Mouse (Mus musculus): ENCODE measurements at regions not wholly inside any gene's neighbourhood (a gene's known extent, or its start where the extent isn't known, plus 50 kb on each side); places are given as distances from the start of the nearest gene placed in this dataset.

DNA sequence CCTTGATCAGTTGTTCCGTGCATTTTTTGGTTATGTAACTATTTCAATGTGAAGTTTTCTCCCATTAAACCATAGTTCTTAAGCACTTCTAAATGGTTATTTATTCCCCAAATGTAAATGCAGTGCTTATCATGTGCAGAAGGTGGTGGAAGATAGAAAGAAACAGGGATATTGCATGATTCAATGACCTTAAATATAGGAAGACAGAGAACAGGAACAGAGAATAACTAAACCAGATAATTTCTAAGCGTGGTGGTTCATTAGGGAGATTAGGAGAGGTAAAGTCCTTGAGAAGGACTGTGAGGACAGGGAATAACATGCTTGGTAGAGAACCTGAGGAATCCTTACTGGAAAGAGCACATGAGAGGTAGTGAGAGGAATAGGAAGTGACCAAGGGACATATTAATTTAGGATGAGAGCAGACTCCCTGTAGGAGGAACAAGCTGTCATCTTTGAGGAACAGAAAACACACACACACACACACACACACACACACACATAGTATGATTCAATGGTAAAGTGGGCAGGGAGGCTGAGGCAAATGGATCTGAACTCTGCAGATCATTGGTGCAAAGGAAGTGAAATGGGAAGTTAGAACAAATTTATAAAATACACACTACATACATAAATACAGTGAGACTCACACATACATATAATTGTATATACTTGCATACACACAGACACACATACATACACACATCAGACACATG lies 143.4 kb upstream of the Chl1 start:
- DNase-seq (ENCODE audit: low spot score) (no peak), ATAC-seq (replicated peaks; ENCODE audit: low FRiP score, low read depth) (no peak)
- H3K36me3 ChIP-seq (ENCODE audit: insufficient read depth, low read length) = no peaks in the 10 kb centered on the region
- H3K4me2 ChIP-seq (ENCODE audit: low read length) = no peak overlapping the region
- H3K27me3 ChIP-seq (ENCODE audit: insufficient read depth, low read length) = no peaks in the 10 kb centered on the region
- H3K4me1 ChIP-seq (replicated peaks; ENCODE audit: insufficient read depth, low read length) = no peaks in the 10 kb centered on the region
- no peak overlapping the region for H3K9ac ChIP-seq (ENCODE audit: low read depth, low read length)
- no peak overlapping the region for H3K27ac ChIP-seq
- 79% methylated on average over 2 of the region's 2 CpGs for WGBS
- no peak for TF ChIP-seq CTCF (IDR thresholded peaks at IDR 0.05; ENCODE audit: low read depth)
- H3K9me3 ChIP-seq (replicated peaks; ENCODE audit: low read length) = no peaks in the 10 kb centered on the region
- no peak overlapping the region for H3K4me3 ChIP-seq (replicated peaks; ENCODE audit: low read depth, low read length)

DNA sequence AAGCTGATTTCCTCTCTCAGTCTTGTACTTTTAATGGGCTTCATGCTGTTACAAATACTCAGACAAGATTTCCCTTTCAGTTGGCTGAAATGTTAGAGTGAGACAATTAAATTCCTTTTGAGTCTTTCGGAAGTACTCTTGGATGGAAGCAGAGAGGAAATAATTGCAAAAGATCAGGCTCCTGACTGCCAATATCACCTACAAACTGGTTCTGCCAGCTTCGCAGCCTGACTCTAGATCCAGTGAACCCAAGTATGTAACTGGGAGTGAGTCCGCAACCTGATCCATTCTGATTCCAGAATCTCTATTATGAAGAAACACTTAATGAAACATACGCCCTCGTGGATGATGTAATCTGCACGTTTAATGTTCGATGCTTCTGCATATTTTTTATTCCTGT lies 135.4 kb upstream of the Chl1 start:
- no peak overlapping the region for H3K4me3 ChIP-seq (replicated peaks; ENCODE audit: low read depth, low read length)
- H3K36me3 ChIP-seq (ENCODE audit: insufficient read depth, low read length) = no peaks in the 10 kb centered on the region
- DNase-seq (ENCODE audit: low spot score) (no peak), ATAC-seq (replicated peaks; ENCODE audit: low FRiP score, low read depth) (no peak)
- TF ChIP-seq CTCF (IDR thresholded peaks at IDR 0.05; ENCODE audit: low read depth) = no peak
- no peak overlapping the region for H3K27ac ChIP-seq
- no peaks in the 10 kb centered on the region for H3K4me1 ChIP-seq (replicated peaks; ENCODE audit: insufficient read depth, low read length)
- 65% methylated on average over 7 of the region's 7 CpGs for WGBS
- no peaks in the 10 kb centered on the region for H3K9me3 ChIP-seq (replicated peaks; ENCODE audit: low read length)
- H3K27me3 ChIP-seq (ENCODE audit: insufficient read depth, low read length) = no peaks in the 10 kb centered on the region
- H3K4me2 ChIP-seq (ENCODE audit: low read length) = no peak overlapping the region
- no peak overlapping the region for H3K9ac ChIP-seq (ENCODE audit: low read depth, low read length)

DNA sequence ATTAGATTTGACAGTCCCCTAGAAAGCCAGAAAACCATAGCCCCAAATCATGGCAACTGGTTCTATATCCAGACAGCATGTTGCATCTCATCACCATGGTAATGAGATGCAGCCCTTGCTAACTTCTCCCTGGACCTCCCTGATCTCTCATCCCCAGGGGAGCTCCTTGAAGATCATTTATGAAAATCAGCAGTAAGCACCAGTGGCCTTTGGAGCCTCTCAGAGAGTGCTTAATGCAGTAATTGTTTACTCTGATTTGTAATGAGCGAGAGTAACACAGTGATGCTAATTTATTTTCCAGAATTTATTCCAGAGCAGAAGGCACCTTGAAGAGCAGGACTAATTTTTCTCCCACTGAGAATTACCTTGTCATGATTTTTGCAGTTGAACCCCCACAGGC lies 133.1 kb upstream of the Chl1 start:
- no peak overlapping the region for H3K9ac ChIP-seq (ENCODE audit: low read depth, low read length)
- TF ChIP-seq CTCF (IDR thresholded peaks at IDR 0.05; ENCODE audit: low read depth) = no peak

DNA sequence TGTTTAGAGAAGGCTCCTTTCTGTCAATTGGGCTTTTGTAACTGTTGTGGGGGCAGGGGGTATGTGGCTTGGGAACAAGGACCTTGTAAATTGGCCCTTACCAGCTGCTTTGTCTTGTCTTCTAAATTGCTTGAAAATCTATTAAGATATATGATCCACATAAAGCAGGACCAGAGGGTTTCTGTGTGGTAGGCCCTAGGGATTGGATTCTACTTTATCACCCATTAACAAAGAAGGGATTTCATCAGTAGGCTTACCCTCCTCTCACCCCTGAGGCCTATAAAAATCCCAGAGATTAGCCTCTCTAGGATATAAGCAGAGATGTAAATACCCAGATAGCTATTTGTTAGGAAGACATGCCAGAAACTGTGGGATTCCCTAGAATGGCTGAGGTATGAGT lies 132.3 kb upstream of the Chl1 start:
- no peak overlapping the region for H3K27ac ChIP-seq
- H3K4me1 ChIP-seq (replicated peaks; ENCODE audit: insufficient read depth, low read length) = no peaks in the 10 kb centered on the region
- H3K9me3 ChIP-seq (replicated peaks; ENCODE audit: low read length) = no peaks in the 10 kb centered on the region
- H3K4me3 ChIP-seq (replicated peaks; ENCODE audit: low read depth, low read length) = no peak overlapping the region
- no peak for ATAC-seq (replicated peaks; ENCODE audit: low FRiP score, low read depth)
- DNase-seq (ENCODE audit: low spot score) = no peak
- no peak for TF ChIP-seq CTCF (IDR thresholded peaks at IDR 0.05; ENCODE audit: low read depth)
- no peak overlapping the region for H3K9ac ChIP-seq (ENCODE audit: low read depth, low read length)
- H3K4me2 ChIP-seq (ENCODE audit: low read length) = no peak overlapping the region
- no peaks in the 10 kb centered on the region for H3K27me3 ChIP-seq (ENCODE audit: insufficient read depth, low read length)
- no peaks in the 10 kb centered on the region for H3K36me3 ChIP-seq (ENCODE audit: insufficient read depth, low read length)

More for the DNA sequence above, 133.1 kb upstream of the Chl1 start:
- Histone ChIP-seq H3K9me3 (replicated peaks; ENCODE audit: low read length) (no peaks in the 10 kb centered on the region), H3K4me2 (ENCODE audit: low read length) (no peak overlapping the region), H3K27ac (no peak overlapping the region), H3K4me3 (replicated peaks; ENCODE audit: low read depth, low read length) (no peak overlapping the region), H3K36me3 (ENCODE audit: insufficient read depth, low read length) (no peaks in the 10 kb centered on the region), H3K4me1 (replicated peaks; ENCODE audit: insufficient read depth, low read length) (no peaks in the 10 kb centered on the region), H3K27me3 (ENCODE audit: insufficient read depth, low read length) (no peaks in the 10 kb centered on the region)
- DNase-seq (ENCODE audit: low spot score) (no peak), ATAC-seq (replicated peaks; ENCODE audit: low FRiP score, low read depth) (no peak)
- 81% methylated on average over 1 of the region's 1 CpGs for WGBS

DNA sequence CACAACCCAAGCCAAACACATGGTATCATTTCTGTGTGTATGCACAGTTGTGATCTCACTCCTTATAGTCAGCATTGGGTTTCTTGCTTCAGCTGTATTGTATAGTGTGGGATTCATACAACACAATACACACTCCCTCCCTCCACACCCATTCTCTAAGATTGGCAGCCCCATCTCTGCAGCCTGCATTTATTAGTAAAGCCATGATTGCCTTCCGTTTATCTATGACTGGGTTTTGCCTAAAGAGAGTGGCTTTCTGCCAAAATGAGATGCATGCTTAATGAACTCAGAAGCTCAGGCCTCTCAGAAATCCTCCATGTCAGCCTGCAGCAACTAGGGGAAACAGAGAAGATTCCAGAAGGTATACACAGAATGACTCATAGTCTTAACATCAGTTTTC lies 129.4 kb upstream of the Chl1 start:
- no peak overlapping the region for H3K4me2 ChIP-seq (ENCODE audit: low read length)
- H3K9ac ChIP-seq (ENCODE audit: low read depth, low read length) = no peak overlapping the region
- DNase-seq (ENCODE audit: low spot score) (no peak), ATAC-seq (replicated peaks; ENCODE audit: low FRiP score, low read depth) (no peak)
- no peaks in the 10 kb centered on the region for H3K9me3 ChIP-seq (replicated peaks; ENCODE audit: low read length)
- no peaks in the 10 kb centered on the region for H3K27me3 ChIP-seq (ENCODE audit: insufficient read depth, low read length)
- TF ChIP-seq CTCF (IDR thresholded peaks at IDR 0.05; ENCODE audit: low read depth) = no peak
- no peaks in the 10 kb centered on the region for H3K4me1 ChIP-seq (replicated peaks; ENCODE audit: insufficient read depth, low read length)
- no peak overlapping the region for H3K4me3 ChIP-seq (replicated peaks; ENCODE audit: low read depth, low read length)
- WGBS = 29% methylated on average over 1 of the region's 1 CpGs
- H3K27ac ChIP-seq = no peak overlapping the region
- H3K36me3 ChIP-seq (ENCODE audit: insufficient read depth, low read length) = no peaks in the 10 kb centered on the region

DNA sequence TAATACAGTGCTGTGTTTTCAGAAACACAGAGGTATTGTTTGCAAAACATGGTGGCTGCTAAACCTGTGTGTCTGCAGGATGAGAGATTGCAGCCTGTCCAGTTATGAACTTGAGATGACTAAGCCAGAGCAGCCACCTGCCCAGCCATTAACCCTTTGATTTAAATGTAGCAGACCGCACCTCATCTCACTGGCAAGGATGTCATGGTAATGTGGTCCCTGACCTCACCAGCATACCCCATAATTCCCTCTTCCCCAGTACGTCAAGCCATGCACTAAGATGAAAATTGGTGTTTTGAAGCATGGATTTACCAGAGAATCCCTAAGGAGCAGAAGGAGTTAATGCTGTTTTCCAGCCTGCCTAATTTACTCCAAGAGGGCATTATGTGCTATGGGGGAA lies 128.5 kb upstream of the Chl1 start:
- ATAC-seq (replicated peaks; ENCODE audit: low FRiP score, low read depth) = no peak

DNA sequence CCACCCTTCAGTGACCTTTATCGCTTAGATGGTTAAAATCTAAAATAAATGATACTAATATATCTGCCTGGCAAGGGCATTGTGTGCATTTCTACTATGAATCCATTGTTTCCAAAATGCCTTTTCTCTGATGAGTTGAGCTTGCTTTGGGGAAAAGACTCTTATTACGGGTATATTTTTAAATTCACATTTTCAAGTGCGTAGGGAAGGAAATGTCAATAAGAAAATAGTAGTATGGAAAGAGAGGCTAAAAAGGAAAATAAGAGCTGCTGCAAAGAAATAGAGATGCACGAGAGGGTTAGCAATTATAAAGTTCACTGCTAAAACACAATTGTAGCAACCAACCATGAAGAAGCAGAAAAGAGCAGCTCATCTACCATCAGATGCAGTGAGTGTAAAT lies 123.8 kb upstream of the Chl1 start:
- ATAC-seq (replicated peaks; ENCODE audit: low FRiP score, low read depth) = no peak
- Histone ChIP-seq H3K27me3 (ENCODE audit: insufficient read depth, low read length) (no peaks in the 10 kb centered on the region), H3K27ac (no peak overlapping the region), H3K4me3 (replicated peaks; ENCODE audit: low read depth, low read length) (no peak overlapping the region), H3K9ac (ENCODE audit: low read depth, low read length) (no peak overlapping the region), H3K4me1 (replicated peaks; ENCODE audit: insufficient read depth, low read length) (no peaks in the 10 kb centered on the region), H3K36me3 (ENCODE audit: insufficient read depth, low read length) (no peaks in the 10 kb centered on the region), H3K4me2 (ENCODE audit: low read length) (no peak overlapping the region), H3K9me3 (replicated peaks; ENCODE audit: low read length) (no peaks in the 10 kb centered on the region)
- no peak for TF ChIP-seq CTCF (IDR thresholded peaks at IDR 0.05; ENCODE audit: low read depth)
- no peak for DNase-seq (ENCODE audit: low spot score)
- 82% methylated on average over 4 of the region's 4 CpGs for WGBS

More for the DNA sequence above, 128.5 kb upstream of the Chl1 start:
- H3K4me1 ChIP-seq (replicated peaks; ENCODE audit: insufficient read depth, low read length) = no peaks in the 10 kb centered on the region
- H3K9ac ChIP-seq (ENCODE audit: low read depth, low read length) = no peak overlapping the region
- no peaks in the 10 kb centered on the region for H3K27me3 ChIP-seq (ENCODE audit: insufficient read depth, low read length)
- no peak overlapping the region for H3K4me2 ChIP-seq (ENCODE audit: low read length)
- no peak overlapping the region for H3K4me3 ChIP-seq (replicated peaks; ENCODE audit: low read depth, low read length)
- no peaks in the 10 kb centered on the region for H3K9me3 ChIP-seq (replicated peaks; ENCODE audit: low read length)
- no peak overlapping the region for H3K27ac ChIP-seq
- no peak for TF ChIP-seq CTCF (IDR thresholded peaks at IDR 0.05; ENCODE audit: low read depth)
- no peak for DNase-seq (ENCODE audit: low spot score)
- H3K36me3 ChIP-seq (ENCODE audit: insufficient read depth, low read length) = no peaks in the 10 kb centered on the region
- 80% methylated on average over 2 of the region's 2 CpGs for whole genome bisulfite sequencing
